Mouse (Mus musculus) regulatory T cell (primary cell): ENCODE results near the gene Fstl1.

Source experiments
- in situ Hi-C: fragments of 300-600 bp; cut with MboI, MseI; formaldehyde crosslinking; loops from one replicate; pipeline ENCODE4 v1.15.1; 2025; ENCODE audit warnings: high pct_unique_total_duplicates

Gene Fstl1

DNA sequence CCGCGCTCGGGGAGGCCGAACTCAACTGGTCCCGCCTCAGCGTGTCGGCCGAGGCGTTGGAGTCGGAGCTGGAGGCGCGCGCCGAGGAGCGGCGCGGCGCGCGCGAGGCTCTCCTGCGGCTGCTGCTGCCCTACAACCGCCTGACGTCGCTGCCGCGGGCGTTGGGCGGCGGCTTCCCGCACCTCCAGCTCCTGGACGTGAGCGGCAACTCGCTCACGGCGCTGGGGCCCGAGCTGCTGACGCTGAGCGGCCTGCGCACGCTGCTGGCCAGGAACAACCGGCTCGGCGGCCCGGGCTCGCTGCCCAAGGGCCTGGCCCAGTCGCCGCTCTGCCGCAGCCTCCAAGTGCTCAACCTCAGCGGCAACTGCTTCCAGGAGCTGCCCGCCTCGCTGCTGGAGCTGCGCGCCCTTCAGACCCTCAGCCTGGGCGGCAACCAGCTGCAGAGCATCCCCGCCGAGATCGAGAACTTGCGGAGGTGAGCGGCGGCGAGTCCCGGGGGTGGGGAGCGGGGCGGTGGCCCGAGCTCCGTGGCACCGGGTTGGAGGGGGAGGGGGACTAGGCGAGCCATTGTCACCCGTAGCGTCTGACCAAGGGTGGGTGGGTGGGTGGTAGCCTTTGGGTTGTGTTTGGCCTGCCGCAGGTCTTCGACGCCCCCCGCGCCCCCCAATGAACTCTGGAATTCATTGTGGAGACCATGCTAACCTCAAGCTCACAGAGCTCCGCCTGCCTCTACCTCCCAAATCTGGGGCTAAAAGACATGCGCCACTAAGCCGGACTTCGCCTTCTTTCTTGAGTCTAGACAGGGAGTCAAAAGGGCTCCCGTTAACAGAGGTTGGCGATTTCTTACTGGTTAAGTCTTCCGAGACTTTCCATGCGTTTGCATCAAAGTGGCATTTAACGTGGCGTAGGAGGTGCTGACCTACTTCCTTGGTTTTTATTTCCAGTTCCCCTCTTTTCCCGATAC lies 92.1 kb downstream of the Fstl1 start:
- in situ Hi-C loops: no loop called here

DNA sequence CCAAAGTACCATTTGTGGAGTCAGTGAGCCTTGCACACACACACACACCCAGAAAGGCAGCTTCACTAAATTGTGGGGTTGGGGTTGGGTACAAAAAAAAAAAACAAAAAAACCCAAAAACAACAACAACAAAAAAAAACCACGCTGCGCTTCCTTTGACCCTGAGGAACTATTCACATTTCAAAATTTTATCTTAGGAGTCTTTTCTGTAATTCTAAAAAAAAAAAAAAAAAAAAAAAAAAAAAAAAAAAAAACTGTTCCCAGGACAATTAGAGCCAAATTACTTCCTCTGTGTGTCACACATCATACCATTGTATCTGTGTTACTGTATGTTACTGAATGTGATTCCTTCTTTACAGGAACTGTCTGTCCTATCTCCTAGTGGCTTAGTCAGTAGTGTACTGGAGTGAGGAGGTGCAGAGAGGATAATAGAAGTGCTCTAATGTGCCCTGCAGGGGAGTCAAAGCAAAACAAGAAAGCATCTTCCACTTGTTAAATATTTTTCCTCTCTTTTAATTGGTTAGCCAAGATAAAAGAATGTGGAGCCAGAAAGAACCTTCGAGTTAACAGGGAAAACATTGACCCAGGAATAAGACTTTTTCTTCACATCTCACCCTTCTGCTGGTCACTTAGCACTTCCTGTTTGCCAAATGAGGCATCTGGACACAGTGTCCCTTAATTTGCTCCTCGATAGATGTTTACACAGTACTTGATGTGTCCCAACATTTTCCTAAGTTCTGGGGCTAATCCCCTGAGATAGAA lies 93.0 kb downstream of the Fstl1 start:
- in situ Hi-C loops: loop anchor here (10.0 kb wide), 1 partner anchor 855 kb away; the partner anchor contains the start of gene Polq

DNA sequence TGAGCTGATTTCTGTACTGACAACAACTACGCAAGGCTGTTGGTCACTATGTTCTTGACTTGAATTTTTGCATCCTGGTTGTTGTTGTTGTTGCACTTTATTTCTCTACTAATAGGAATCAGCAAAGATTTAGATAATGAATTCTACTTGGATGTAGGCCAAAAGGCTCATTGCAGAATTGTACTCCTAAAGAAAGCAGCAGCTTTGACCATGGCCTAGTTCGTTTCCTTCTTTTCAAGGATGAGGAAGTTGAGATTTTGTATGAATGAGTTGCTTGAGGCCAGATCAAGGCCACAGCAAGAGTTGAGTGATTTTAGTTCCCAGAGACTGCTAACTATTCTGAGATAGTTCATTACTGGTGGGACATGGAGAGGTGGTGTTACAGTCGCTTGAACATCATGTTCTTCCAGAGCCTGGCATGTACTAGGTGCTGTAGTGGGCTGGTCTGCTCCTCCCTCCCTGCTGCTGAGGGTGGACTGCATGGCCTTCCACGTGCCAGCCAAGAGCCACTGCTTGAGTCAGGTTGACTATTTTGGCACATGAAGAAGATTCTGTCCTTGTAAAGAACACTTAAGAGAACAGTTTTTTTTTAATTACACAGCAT lies 94.5 kb downstream of the Fstl1 start:
- in situ Hi-C loops: loop anchor here (10.0 kb wide), 1 partner anchor 856 kb away; the partner anchor contains the start of gene Polq

DNA sequence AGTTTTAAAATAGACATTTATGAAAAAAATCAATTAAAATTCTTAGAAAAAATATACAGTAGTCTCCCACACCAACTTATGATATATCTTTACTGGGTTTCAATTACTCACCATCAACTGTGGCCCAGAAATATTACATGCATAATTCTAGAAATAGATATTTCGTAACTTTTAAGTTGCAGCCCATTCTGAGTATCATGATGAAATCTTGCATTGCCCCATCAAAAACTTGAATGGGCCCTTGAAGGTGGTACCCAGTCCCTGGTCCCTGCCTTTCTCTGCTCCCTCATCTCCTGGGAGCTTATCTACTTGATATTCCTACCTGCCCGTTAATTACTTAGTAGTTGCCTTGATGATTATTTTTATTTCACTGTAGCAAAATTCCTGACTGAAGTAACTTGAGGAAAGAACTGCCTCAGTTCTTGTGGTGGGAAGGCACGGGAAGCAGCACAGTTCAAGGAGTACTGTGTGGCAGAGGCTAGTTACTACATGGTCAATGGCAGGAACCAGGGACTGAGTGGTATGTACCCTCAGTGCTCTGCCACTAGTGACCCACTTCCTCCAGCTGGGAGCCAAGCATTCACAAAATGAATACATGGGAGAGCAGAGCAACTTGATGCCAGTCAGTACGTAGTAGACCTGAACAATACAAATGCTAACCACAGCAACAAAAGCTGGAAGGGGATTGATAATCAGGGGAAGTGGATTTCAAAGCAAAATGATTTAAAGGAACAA lies 98.0 kb downstream of the Fstl1 start:
- in situ Hi-C loops: loop anchor here (10.0 kb wide), 1 partner anchor 860 kb away; the partner anchor contains the start of gene Polq

DNA sequence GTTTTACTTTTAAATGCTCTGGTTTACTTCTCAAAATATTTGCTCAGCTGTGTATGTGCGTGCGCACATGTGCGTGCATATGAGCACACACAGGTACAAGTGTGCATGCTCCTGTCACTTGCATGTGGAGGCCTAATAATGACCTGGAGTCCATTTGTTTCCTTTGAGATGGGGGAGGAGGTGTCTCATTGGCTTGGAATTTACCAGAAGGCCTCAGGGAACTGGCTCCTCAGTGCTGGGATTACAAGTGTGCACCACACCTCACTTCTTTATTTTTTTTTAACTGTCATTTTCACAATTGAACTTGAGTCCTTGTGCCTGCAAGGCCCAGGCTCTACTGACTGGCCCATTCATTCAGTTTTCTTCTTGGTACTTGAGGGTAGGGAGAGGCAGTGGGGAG lies 100.7 kb downstream of the Fstl1 start:
- in situ Hi-C loops: loop anchor here (10.0 kb wide), 1 partner anchor 863 kb away; the partner anchor contains the start of gene Polq

DNA sequence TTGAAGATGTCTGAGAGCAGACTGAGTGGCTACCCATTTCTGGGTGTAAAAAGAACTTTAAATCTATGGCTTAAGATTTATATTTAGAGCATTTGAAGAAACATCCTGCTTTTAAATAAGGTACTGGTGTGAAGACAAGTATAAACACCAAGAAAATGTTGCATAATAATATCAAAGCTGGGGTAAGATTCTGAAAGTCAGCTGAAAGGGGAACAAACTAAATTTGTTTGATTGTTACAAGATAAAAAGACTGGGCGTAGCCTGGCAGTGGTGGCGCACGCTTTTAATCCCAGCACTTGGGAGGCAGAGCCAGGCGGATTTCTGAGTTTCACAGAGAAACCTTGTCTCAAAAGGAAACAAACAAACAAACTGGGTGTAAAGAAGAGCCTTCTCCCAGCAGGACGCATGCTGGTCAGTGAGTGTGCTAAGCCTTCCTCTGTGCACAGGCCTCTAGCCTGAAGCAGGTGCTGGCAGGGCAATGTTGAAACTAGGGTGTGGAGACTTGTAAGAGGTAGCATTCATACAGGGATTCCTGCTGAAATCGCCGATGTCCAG lies 102.4 kb downstream of the Fstl1 start:
- in situ Hi-C loops: loop anchor here (10.0 kb wide), 1 partner anchor 864 kb away; the partner anchor contains the start of gene Polq

DNA sequence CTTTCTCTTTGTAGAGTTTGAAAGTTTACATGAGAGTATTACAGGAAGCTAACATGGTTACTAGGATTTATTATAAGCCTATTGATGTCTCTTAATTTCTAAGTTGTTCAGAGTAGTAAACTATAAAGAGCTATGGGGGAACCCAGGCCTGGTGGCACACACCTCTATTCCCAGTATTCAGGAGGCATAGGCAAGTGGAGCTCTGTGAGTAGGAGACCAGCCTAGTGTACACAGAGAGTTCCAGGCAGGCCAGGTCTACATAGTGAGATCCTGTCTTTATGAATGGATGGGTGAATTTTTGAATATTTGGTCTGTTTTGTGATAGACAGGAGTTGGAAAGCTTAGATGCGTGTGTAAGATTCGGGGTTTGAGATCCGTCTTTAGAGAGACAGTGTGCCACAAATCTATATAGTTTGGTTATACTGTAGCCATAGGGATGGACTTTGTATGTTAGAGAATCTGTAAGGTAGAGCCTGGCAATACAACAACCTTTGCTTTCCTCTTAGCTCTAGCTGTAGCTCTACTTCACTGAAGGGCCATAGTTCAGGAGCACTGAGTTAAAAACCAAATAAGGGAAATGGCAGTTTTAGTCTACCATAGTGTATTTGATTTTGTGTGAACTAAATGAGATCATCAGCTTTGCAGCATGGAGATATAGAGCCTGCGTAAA lies 103.2 kb downstream of the Fstl1 start:
- in situ Hi-C loops: loop anchor here (10.0 kb wide), 2 partner anchors 775 to 865 kb away; partner anchors contain the start of gene Polq

DNA sequence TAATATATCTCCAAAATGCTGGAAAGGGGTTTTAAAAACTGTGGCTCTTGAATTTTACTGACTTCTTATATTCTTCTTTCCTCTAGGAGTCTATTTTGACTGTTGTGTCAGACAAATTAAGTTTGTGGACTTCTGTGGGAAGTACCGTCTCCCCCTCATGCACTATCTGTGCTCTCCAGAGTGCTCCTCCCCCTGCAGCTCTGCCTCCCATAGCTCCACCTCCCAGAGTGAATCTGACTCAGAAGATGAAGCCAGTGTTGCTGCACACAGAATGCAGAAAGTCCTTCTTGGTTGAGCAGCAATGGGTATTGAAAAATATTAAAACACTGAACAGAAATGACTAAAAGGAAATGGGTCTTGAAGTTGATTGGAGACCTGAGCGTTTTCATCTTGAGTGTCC lies 104.5 kb downstream of the Fstl1 start:
- in situ Hi-C loops: loop anchor here (10.0 kb wide), 1 partner anchor 776 kb away; no protein-coding TSS in a partner anchor
